Mouse (Mus musculus) kidney, adult 2 months (tissue): ENCODE measurements around the gene Tmem132c. TPM values are rescaled to one million over a fixed set of nuclear protein-coding genes. Genes with fewer than 3 reads are reported as not detected.
A peak's percentile ranks its signal among the peaks of the same experiment; 100 is the strongest.

Source experiments
- DNase-seq: peaks from one replicate; pipeline ENCODE4 v3.0.0; 2021
- H3K27ac ChIP-seq: fragments of 200-500 bp; 2 replicates; pipeline ENCODE4 v1.5.1; 2012; ENCODE audit warnings: low read depth, low read length, control low read depth, inconsistent platforms; ENCODE audit not compliant: insufficient read depth
- H3K27me3 ChIP-seq: fragments of 200-500 bp; replicated peaks from 2 replicates; pipeline ENCODE4 v1.6.1; 2012; ENCODE audit warnings: mild to moderate bottlenecking, moderate library complexity, low read length, inconsistent platforms; ENCODE audit not compliant: control insufficient read depth, insufficient read depth
- H3K36me3 ChIP-seq: fragments of 200-500 bp; 2 replicates; pipeline ENCODE4 v1.6.1; 2012; ENCODE audit warnings: mild to moderate bottlenecking, moderate library complexity, low read length, inconsistent platforms; ENCODE audit not compliant: control insufficient read depth, insufficient read depth
- H3K4me1 ChIP-seq: fragments of 200-500 bp; 2 replicates; pipeline ENCODE4 v1.6.1; 2011; ENCODE audit warnings: low read length; ENCODE audit not compliant: control insufficient read depth, insufficient read depth
- H3K4me3 ChIP-seq: fragments of 200-500 bp; 2 replicates; pipeline ENCODE4 v1.5.1; 2011; ENCODE audit warnings: mild to moderate bottlenecking, low read depth, low read length, control low read depth; ENCODE audit not compliant: insufficient read depth
- CTCF ChIP-seq: fragments of 200-500 bp; conservative IDR thresholded peaks from 2 replicates; pipeline ENCODE4 v1.5.1; 2011; ENCODE audit warnings: low read depth, mild to moderate bottlenecking, control low read depth, low read length, moderate library complexity, mixed read lengths; ENCODE audit not compliant: insufficient read depth, insufficient read length
- POLR2A ChIP-seq: fragments of 200-500 bp; IDR thresholded peaks from one replicate; pipeline ENCODE4 v1.6.1; 2011; ENCODE audit warnings: low read depth, low read length, control low read depth
- WGBS: fragments of 180-500 bp; shearing (Covaris S2); methylation state at CpG from one replicate; pipeline ENCODE4 v1.1.7; 2018; 5-methylcytosine and 5-hydroxymethylcytosine counted together
- polyA plus RNA-seq: library from polyadenylated mRNA; depleted of rRNA; stranded (reverse); fragments of >200 nt; gene quantifications from 2 replicates; pipeline ENCODE4 v1.2.3, GENCODE M21; 2012

Gene Tmem132c
- polyA plus RNA-seq, 1 experiment, result 0.17 TPM

DNA sequence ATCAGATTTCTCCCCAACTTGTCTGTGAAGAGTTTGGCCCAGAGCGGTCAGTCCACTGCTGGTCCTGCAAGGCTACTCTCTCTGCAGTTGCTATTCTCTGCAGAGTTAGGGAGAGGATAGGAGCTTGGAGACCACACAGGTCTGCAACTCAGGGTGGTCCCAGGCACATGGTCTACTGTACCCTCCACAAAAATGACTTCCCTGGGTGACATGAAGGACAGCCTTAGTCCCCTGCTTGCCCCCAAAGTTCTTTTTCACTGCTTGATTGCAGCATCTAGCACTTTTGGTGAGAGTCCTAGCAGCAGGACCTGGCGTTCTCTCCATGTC lies 69.4 kb downstream of the Tmem132c start:
- Histone ChIP-seq H3K4me3 (no peak overlapping the region), H3K36me3 (no peaks in the 10 kb centered on the region), H3K27me3 (no peaks in the 10 kb centered on the region), H3K27ac (no peak overlapping the region), H3K4me1 (no peaks in the 10 kb centered on the region)
- 59% methylated on average over 2 of the region's 2 CpGs for WGBS
- DNase-seq, result no peak
- TF ChIP-seq POLR2A, result no peak
- TF ChIP-seq CTCF, result no peak

DNA sequence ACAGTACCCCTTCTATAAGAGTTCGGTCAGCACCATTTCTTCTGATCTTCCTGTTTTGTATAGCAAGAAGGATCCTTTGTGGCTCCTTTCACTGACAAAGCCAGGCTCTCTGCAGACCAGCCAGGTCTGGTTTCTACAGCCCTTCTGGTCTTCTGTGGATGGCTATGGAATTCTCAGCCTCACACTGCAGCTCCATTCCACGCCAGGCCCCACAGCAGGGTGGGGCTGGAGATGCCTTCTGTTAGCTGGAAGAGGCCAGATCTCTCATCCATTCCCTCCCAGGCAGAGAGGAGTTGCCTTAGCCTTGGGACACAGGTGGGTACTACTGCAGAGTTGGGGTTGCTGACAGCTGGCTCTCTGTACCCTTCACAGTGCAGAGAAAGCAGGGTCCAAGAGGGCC lies 72.0 kb downstream of the Tmem132c start:
- WGBS, result 89% methylated on average over 2 of the region's 2 CpGs

DNA sequence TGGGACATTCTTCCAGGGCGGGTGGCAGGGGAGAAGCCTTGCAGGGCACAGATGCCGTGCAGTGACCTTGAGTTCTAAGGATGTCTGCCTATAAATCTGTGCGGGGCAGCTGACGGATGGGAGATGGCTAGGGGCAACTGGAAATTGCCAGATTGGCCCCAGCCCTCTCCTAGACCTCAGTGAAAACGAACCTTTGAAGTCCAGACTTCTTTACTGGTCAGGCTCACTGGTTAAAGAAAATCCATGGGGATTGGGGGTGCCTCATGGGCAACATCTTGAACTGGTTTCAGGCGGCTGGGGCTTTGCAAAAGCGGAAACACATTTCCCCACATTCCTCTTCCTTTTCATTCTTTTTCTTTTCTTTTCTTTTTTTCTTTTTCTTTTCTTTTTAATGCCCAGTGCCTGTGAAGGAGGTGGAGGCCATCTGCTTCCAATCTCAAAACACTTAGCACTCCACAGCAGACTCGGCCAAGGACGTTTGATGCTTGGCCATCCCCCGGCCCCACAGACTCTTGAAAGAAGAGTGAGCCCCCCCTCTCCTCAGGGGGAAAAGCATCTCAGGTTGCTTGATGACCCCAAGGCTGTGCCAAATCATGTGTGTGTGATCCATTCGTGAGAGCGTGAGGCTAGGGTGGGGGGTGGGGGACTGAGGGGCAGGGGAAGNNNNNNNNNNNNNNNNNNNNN lies 77.6 kb downstream of the Tmem132c start:
- no peaks in the 10 kb centered on the region for H3K4me1 ChIP-seq
- TF ChIP-seq CTCF (no peak), POLR2A (no peak)
- H3K27ac ChIP-seq, result no peak overlapping the region
- no peak overlapping the region for H3K4me3 ChIP-seq
- no peaks in the 10 kb centered on the region for H3K27me3 ChIP-seq
- no peaks in the 10 kb centered on the region for H3K36me3 ChIP-seq
- WGBS, result 39% methylated on average over 12 of the region's 12 CpGs
- DNase-seq, result no peak

More for the DNA sequence above, 72.0 kb downstream of the Tmem132c start:
- no peaks in the 10 kb centered on the region for H3K36me3 ChIP-seq
- no peak for DNase-seq
- no peaks in the 10 kb centered on the region for H3K4me1 ChIP-seq
- no peak overlapping the region for H3K4me3 ChIP-seq
- TF ChIP-seq POLR2A (no peak), CTCF (no peak)
- no peak overlapping the region for H3K27ac ChIP-seq
- H3K27me3 ChIP-seq, result no peaks in the 10 kb centered on the region

DNA sequence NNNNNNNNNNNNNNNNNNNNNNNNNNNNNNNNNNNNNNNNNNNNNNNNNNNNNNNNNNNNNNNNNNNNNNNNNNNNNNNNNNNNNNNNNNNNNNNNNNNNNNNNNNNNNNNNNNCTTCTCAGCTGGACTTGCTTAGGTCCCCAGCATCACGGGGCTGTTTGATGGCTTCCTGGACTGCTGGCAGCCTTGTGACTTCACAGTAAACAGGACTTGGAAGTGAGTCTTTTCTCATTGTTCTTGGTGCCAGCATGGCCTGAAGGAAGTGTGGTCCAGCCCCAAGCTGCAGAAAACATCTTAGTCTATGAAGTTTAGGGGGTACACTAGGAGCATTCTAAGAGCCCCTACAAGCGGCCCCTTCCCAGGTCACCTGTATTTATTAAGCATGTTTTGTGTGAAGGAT lies 83.0 kb downstream of the Tmem132c start:
- Histone ChIP-seq H3K36me3 (no peaks in the 10 kb centered on the region), H3K27me3 (no peaks in the 10 kb centered on the region), H3K27ac (no peak overlapping the region), H3K4me3 (no peak overlapping the region), H3K4me1 (no peaks in the 10 kb centered on the region)
- DNase-seq, result peak; percentile 6
- no peak for TF ChIP-seq CTCF
- no peak for TF ChIP-seq POLR2A
- 54% methylated on average over 2 of the region's 2 CpGs for WGBS

DNA sequence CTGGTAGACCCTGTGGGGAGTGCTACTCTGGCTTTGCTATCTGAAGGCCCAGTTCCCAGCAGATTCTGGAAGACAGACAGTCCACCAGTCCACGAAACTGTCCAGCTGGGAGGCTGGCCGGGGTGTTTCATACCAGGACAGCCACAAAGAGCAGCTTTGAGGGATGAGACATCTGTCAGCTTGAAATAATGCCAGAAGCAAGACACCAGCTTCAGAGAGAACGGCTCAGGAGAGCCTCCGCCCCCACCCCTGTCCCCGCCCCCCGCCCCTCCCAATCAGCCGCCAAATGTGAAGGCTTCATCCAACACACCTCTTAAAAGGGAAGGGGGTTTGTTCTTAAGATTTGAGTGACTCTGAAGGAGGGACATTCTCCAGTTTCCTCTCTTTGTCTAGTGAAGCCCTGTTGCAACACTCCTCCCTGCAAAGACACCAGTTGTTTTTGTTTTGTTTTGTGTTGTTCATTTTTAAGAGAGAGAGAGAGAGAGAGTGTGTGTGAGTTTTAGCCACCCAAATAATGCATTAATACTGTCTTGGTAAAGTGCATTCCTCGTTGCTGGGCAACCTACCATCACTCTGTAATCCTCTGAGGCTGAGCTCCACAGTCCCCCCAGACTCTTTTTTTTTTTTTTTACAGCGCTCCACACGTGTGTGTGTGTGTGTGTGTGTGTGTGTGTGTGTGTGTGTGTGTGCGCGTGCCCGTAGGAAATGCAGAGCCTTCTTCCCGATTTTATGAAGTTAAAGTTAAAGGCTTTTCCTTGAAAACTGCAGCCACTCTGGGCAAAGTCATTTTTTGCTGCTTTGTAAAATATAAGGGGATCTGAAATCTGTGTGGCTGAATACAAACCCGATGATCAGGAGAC lies 94.7 kb downstream of the Tmem132c start:
- DNase-seq, result peak; percentile 2
- Histone ChIP-seq H3K36me3 (no peaks in the 10 kb centered on the region), H3K27ac (no peak overlapping the region), H3K27me3 (no peaks in the 10 kb centered on the region), H3K4me1 (no peaks in the 10 kb centered on the region), H3K4me3 (no peak overlapping the region)
- TF ChIP-seq POLR2A (no peak), CTCF (no peak)
- 10% methylated on average over 15 of the region's 15 CpGs for WGBS

DNA sequence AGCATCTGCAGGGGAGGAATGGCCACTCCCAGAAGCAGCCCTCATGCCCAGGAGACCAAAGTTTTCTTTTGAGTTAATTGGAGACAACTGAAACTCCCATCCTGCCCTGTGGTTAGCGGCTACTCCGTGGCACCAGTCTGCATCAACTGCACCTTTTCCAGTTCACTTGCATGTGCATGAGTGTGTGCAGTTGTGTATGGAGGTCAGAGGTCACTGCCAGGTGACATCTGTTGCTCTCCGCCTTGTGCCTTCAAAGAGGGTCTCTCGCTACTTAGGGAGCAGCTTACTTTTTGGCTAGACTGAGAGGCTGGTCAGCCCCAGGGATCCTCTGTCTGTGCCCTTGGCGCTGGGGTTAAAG lies 95.3 kb downstream of the Tmem132c start:
- no peak overlapping the region for H3K4me3 ChIP-seq
- WGBS, result 23% methylated on average over 5 of the region's 5 CpGs
- H3K4me1 ChIP-seq, result no peaks in the 10 kb centered on the region
- no peak overlapping the region for H3K27ac ChIP-seq
- TF ChIP-seq POLR2A (no peak), CTCF (no peak)
- no peak for DNase-seq
- H3K36me3 ChIP-seq, result no peaks in the 10 kb centered on the region
- H3K27me3 ChIP-seq, result no peaks in the 10 kb centered on the region

DNA sequence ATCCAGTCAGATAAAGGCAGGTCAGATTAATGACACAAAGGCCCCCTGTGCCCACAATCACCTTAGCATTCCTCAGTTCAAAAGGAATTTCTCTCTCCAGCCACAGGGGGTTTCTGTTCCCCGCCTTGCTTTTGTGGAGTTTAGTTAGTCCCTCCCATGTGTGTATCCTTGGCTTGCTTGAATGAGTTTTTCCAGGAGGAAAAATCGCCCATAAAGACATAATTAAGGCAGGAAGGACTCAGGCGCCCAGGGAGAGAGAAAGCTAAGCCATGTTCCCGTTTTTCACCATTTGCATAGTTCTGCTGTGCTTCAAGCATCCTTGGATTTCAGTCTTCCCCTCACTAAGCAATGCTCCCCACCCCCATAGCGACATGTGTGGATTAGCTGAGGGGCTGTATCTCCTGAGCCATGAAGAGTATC lies 97.4 kb downstream of the Tmem132c start:
- TF ChIP-seq POLR2A (no peak), CTCF (no peak)
- DNase-seq, result no peak
- 20% methylated on average over 5 of the region's 5 CpGs for WGBS

More for the DNA sequence above, 97.4 kb downstream of the Tmem132c start:
- H3K36me3 ChIP-seq, result no peaks in the 10 kb centered on the region
- no peak overlapping the region for H3K4me3 ChIP-seq
- no peaks in the 10 kb centered on the region for H3K4me1 ChIP-seq
- H3K27me3 ChIP-seq, result no peaks in the 10 kb centered on the region
- H3K27ac ChIP-seq, result no peak overlapping the region
